Mouse (Mus musculus): Measurements from ENCODE around the gene Prkce.

Prkce gene

DNA sequence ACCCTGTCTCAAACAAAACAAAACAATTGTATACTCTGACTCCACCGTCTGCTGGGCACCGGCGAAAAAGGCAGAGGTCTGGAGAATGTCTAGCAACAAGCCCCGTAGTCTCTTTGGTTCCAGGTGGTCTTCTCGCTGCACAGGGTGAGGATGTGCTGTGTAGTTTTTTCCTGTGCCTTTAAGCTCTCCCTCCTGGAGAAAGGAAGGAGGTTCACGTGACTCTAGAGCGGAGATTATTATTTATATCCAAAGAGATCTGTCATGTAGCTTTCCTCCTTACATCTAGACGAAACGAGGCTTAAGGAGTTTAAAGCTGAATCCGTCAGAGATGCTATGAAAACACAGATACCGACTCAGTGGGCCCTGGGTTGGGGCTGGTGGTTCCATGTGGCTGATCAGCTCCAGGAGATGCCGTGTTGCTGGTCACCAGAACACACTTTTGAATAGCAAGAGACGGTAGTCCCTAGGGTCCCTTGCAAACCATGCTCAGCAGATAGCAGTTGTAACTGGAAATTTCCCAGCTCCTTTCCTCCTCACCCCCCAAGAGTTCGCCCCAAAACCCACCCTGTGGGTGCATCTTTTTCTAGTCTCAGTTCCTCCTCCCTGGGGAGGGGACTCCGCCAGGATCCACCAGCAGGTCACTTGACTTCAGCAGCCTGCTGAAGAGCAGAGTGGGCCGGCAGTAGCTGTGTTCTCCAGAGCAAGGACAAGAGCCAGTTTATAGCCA, 196.9 kb downstream of the Prkce start:
- no peak for DNase-seq (ENCODE audit: low read depth, low spot score)

DNA sequence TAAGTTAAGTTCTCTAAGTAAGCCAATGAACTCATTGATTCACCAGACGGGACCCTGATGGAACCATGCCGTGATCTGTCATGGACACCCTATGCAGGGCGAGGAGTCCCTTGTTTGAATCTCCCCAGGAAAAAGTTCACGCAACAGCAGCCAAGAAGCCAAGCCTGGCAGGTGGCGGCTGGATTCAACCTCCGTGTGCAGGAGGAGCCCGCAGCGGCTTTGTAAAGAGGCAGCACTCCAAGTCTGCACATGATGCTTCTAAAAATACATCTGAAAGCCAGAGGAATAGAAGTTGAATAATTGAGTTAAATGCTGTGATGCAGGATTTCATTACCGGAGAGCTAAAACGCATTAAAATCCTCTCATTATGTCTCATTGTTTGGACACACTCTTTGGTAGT, 199.3 kb downstream of the Prkce start:
- no peak for DNase-seq (ENCODE audit: low read depth, low spot score)

DNA sequence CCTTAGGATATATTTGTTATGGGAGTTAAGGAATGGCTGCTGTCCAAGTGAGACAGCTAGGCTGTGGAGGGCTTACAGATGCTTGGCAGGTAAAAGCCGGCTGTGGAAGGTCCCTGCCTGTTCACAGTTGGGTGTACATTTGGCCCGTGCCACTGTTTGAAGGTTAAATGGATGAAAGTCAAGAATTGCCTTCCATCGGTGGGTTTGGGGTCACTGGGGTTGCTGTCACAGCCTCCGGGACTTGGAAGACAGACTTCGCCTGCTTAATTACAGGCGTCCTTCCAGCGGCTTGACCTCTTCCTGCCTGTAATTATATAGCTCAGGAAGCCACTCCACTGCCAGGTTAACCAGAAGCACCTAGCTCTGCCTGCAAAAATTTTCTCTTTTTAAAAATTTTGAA, 200.1 kb downstream of the Prkce start:
- no peak for DNase-seq (ENCODE audit: low read depth, low spot score)

DNA sequence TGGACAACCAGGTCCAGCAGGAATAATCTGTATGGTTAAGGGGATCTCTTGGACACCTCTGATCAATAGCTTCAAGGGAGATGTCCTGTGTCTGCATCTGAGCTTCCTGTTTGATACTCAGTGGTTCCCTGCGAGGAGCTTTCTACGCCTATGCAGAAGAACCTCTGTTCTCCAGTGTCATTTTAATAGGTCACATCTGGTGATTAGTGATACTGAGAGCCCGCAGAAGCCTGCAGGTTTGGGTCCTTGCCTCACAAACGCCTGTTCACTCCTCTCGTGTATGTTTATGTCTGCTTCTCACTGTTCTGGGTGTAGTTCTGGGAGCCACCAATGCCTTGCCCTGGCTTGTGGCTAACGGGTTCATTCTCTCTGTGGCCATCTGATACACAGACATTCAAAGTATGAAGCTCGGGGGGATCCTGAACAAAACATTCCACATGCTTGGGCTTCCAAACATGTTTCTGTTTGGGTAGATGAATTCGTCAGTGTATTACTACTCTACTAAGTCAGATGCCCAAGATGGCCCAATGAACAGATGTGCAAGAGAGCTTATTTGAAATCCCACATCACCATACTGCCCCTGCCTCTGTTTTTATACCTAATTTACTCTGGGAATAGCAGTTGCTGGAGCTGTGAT, 202.6 kb downstream of the Prkce start:
- DNase-seq (ENCODE audit: low read depth, low spot score): no peak

DNA sequence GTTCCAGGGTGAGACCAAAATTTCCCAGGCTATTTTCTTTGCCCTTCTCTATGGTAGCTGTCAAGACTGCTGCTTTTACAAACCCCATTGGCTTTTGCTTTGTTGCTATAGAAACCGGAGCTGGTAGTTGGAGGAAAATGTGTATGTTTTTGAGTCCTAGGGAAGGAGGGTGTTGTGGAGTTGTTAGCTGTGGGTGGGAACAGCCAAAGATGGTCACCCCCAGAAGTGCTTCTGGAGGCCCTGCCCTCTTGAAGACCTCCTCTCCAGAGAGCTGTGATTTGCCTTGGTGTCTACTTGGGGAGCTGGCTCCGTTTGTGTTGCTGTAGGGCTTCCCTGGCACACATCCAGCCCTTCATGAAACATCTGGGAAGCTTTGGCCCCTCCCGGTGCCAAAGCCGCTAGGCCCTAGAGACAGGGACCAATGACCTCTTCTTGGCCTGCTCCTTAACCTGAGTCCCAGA, 203.5 kb downstream of the Prkce start:
- no peak for DNase-seq (ENCODE audit: low read depth, low spot score)

DNA sequence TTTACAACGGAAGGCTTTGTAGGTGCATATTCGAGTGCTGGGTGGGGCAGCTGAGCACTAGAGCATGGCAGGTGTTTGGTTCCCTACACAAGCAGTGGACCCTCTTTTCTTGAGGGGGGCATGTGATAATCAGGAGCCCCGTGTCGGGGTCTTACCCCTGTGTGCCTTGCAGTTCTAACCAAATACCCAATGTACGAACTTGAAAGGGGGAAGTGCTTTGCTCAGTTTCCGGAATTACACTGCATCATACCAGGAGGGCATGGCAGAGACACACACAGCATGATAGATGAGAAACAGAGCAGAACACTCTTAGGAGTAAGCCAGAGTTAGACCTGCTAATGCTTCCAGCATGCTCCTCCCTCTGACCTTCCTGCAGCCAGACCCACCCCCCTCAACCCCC, 208.8 kb downstream of the Prkce start:
- DNase-seq (ENCODE audit: low read depth, low spot score): no peak

DNA sequence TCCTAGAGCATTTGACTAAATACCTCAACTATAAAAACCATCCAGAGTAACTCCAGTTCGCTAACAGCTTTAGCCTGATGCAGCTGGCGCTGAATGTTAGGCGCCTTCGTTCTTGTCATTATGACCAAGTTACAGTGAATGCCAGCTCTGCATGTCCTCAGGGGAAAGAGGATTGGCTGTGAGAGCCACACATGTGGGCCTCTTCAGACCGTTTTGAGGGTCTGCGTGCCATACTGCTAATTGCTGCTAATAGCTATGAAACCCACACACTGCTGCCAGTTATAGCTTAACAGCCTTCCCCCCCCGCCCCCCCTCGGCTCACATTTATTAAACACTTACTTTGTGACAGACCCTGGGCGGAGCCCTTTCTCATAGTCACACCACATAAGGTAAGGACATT, 210.3 kb downstream of the Prkce start:
- DNase-seq (ENCODE audit: low read depth, low spot score): no peak

DNA sequence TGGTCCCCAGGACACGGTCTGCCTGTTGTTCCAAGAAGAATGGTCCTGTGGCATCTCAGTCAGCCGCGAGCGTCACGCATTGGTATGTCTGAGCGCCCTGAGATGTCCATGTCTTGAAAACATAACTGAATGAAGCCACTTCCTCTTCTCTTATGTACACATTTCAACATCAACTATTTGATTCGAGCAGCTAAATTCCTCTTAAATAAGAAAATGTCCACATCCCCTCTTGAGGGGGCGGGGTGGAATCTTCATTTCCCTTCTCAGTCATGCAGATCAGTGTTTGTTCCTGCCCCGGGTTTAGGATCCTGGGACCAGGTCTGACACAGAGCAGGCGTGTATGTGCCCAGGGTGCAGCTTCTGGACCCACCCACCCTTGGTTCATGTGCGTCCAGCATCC, 211.0 kb downstream of the Prkce start:
- DNase-seq (ENCODE audit: low read depth, low spot score): no peak

DNA sequence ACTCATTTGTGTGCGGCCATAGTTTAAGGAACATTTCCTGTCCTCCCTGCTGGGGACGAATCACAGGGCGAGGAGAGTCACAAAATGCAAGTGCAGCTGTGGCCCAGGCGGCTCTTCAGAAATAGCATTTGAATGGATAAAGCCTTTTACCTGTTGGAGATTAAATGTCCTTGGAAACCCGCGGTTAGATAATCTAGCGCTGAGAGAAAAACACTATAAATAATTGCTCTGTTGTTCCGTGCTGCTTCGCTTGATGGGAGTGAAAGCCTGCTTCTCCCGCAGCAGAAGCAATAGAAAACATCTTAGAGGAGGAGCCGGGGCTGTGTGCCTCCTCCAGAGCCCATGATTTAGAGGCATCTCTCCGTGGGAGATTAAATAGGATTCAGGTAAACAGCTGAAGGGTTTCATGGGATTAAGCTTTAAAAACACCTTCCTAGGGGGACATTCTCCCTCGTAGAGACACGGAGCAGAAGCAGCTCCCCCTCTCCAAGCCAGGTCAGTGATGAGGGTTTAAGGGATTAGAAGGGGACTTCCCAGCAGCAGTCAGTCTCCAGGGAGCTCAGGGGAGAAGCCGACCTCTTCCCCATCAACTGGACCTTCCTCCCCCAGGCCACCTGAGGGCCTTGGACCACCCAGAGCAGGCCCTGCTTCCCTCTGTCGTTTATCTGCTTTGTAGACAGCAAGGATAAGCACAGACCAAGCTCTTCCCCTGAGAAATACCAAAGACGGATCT, 212.0 kb downstream of the Prkce start:
- no peak for DNase-seq (ENCODE audit: low read depth, low spot score)

DNA sequence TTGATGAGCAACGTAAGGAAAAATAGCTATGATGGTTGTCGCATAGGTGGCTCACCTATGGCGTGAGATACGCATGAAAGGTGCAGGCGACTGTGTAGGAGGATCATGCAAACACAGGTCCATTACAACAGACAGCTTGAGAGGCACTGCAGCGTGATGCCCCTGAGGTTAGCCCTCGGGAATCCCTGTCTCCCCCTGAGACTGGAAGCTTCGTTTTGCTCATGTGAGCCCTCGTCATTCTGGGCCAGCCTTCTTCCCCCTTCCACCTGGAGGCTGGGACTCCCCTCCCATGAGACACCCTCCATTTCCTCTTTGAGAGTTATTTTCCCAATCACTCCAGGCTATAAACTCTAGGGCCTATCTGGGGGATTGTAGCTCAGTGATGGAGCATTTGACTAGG, 213.9 kb downstream of the Prkce start:
- DNase-seq (ENCODE audit: low read depth, low spot score): no peak

DNA sequence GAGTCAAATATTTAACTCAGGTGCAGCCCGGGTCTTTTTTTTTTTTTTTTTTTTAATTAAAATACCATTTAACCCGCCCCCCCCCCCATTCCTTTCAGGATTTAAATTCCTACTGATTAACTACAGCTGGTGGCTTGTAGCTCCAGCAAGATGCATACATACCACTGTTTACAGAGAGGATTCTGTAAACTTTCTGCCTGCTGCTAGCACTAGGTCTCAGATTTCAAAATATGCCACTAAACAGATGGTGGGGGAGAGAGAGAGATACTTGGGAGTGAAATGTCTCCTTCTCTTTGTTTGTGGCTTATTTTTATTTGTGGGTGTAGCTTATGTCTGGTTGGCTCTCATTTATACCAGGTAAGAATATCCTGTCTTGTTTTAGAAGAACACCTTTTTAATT, 215.3 kb downstream of the Prkce start:
- DNase-seq (ENCODE audit: low read depth, low spot score): no peak

DNA sequence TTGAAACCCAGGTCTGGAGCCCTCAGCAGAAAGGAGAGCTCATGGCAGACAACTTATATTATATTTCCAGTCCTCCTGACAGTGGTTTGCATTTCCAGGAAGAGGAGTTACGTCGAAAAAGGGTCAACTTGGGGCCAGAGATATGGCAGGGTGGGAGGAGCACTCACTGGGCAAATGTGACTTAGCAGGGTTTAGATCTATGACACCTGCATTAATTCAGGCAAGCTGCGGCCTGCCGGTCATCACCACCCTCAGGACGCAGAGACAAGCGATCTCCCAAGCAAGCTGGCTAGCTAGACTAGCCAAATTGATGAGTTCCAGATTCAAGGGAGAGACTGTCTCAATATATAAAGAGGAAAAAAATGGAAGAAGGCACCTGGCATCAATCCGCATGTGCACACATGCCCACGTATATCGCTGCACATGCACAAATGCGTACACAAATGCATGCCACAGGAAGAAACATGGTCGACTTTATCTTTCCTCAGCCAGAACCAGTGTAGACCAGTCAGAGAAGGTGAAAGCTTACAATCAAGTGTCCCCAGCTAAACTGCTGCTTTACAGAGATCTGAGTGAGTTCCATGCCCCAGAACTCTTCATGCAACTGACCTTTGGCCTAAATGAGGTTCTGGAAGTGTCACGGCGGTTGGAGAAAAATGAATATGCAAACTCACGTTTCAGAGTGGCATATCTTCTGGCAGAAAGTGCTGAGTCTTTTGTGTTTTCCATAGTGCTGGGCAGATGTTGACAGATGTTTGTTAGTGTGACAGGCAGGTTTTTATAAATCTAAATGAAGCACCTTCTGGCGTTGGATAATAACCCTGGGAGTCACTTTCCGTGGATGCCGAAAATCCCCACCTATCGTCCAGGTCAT, 216.4 kb downstream of the Prkce start:
- no peak for DNase-seq (ENCODE audit: low read depth, low spot score)

DNA sequence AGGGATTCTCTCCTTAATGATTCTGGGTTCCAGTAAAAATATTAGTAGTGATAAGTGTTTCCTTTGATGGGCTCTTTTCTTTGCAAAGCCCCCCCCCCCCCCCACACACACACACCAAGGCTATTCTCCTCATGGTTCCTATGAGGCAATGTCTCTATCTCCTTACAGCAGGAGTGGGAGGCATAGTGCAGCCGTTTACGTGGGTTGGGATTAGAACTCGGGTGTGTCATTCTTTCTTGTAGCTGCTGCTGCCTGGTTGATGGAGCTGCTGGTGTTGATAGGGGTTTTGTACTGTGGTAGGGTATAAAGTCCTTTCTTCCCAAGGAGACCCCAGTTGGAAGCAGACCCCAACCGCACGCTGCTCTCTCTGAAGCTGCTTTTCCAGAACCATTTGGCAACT, 224.9 kb downstream of the Prkce start:
- DNase-seq (ENCODE audit: low read depth, low spot score): no peak

DNA sequence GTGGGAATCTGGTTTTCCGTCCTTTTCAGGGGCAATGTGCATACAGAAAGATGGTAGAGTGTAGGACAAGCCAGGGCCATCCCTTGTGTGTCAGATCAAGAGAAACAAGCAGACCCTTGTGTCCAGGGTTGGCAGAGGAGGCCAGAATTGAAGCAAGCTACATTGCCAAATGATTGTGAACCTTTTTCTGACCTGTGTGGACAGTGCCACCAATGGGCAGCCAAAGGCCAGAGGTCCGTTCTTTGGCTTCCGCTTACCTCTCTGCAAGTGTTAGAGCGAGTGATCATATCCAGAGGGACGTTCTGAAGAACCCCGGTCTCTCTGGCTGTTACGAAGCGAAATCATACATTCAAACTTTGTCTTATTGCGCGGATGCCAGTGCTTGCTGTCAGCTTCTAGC, 225.6 kb downstream of the Prkce start:
- no peak for DNase-seq (ENCODE audit: low read depth, low spot score)

DNA sequence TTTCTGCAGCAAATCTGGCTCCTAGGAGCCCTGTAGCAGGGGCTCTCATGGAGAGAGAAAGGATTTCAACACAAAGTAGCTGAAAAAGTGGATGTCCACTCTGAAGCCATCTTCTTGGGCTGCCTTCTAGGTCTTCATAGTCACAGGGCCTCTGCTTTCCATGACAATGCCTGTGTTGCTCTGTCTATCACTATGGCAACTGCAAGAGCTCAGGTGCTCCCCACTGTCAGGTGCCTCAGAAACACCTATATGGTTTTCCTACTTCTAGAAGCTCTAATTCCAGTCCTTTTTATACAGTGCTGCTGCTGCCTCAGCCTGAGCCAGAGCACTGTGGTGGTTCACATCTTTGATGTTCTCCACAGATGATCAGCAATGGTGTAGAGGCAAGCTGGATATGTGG, 229.5 kb downstream of the Prkce start:
- no peak for DNase-seq (ENCODE audit: low read depth, low spot score)

DNA sequence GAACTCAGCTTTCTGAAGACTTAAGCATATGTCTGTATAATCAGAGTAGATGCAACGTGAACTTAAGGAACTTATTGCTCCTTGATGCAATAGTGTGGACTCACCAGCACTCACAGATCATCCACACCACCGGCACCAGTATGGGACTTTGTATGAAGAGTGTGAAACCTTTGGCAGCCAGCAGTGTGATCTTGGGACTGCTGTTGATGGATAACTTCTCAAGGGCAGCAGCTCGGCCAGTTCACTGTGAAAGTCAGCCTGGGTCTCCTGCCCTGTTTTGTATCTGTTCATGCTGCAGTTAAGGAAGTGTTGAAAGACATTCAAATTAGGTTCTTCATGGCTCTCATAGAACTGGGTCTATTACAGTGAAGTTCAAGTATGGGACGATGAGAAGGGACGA, 230.1 kb downstream of the Prkce start:
- DNase-seq (ENCODE audit: low read depth, low spot score): no peak

DNA sequence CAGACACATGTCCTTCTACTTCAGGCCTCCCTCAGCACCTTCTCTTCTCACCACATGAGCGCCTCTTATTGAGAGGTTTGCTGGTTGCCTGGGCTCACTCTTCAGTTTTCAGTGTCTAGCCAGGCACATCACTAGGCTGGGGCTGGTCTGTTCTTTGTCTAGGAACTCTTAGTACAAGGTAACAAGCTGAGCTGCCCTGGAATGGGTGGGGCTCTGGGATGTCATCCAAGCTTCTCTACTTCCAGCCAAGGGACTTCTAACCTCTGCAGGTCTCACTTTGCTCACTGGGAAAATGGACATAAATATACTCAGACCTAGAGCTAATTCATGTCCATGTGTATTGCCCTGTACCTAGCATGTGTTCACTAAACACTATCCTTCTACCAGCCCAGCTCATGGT, 230.6 kb downstream of the Prkce start:
- DNase-seq (ENCODE audit: low read depth, low spot score): no peak

DNA sequence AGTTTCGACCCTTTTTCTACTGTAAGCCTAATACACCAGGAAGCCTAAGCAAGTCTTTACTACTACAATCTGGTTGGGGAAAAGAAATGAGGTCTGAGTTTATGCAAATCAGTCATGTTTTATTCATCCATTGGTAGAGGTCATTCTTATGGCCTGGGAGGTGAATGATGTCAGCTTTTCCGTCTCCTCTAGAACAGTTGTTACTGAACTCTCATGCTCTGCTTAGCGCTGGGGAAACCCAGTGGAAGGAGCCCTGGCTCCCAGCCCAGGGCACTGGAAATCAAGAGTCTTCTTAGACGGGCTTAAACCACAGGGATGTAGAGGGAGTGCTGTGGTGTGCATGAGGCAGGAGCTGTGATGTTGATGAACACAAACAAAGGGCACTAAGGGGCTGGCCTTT, 232.4 kb downstream of the Prkce start:
- DNase-seq (ENCODE audit: low read depth, low spot score): no peak

DNA sequence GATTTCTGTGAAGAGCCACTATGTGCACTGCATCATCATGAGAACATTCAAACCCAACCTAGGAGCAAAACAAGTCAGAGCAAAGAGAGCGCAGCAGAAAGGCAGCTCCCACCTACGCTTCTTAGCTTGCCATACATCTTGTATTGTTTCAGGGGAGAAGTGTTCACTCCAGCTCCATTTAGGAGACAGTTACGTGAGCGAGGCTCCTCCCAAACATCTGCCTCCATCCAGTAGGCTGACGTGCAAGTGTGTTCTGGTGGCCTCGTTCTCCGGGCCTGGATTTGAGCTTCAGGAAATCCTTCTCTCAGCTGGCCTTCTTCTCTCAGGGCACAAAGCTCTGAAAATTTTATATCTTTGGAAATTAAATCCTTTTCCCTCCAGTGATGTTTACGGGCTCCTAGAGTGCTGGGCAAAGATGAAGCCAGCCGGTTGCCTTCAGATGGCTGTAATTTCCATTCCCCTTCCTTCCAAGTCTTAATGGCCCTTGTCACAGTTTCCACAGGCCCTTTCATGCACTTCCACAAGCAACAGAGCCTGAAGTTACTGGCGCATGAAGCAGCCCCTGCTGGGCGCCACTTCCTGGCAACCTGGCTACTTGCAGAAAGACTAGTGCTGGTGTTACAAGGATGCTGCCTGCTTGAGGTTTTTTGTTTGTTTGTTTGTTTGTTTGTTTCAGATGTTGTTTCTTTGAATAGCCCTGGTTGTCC, 237.4 kb downstream of the Prkce start:
- DNase-seq (ENCODE audit: low read depth, low spot score): peak; percentile 30

DNA sequence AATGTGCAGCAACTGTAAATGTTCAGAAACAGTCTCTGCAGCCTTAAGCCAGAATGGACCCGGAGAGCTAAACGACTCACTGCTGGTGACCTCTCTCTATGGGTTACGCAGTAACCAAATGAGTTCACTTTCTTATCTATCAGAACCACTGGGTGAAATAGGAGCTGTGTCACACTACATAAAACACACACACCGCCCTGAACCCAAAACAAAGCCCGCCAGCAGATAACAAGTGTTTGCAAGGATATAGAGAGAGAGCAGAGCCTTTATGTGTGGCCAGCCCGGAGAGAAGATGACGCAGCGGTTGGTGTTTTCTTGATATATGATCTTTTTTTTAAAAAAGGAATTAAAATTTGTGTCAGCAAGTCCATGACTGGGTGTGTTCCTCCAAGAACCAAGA, 238.1 kb downstream of the Prkce start:
- DNase-seq (ENCODE audit: low read depth, low spot score): no peak

DNA sequence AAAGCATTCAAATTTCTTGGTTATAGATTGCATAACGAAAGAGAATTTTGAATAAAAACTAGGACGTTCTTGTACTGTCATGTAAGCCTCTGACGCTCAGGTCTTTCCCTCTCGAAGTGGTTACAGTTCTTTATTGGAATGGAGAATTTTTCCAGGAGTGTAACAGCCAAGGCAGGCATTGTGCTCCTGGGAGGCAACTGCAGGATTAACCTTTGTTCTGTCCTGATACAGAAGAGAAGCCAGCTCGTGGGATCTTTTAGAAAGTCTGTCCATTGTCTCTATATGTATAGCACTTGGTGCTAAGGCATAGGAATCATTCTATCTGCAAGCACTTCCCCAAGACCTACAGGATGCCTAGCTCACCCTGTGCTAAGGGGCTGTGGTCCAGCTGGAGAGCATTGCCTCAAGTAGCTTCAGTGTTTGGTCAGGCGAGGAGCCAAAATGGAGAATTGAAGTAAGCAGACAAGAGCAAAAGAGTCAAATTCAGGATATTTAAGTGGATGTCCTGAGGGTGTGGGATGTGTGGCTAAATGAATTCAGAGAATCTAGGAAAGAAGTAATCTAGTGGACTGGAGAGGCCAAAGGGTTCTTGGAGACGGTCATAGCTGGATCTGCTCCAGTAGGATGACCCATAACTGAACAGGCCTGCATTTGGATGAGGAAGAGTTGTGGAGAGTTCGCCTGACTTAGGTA, 240.5 kb downstream of the Prkce start:
- no peak for DNase-seq (ENCODE audit: low read depth, low spot score)

Measured in mesoderm, embryonic 11.5 days (tissue).